Mouse (Mus musculus): ENCODE results near the gene Rpgrip1l. TPM values are rescaled to one million over a fixed set of nuclear protein-coding genes. Genes with fewer than 3 reads are reported as not detected.

Rpgrip1l gene
- polyA plus RNA-seq, 1 experiment from 2014 or later = 5.5 TPM

DNA sequence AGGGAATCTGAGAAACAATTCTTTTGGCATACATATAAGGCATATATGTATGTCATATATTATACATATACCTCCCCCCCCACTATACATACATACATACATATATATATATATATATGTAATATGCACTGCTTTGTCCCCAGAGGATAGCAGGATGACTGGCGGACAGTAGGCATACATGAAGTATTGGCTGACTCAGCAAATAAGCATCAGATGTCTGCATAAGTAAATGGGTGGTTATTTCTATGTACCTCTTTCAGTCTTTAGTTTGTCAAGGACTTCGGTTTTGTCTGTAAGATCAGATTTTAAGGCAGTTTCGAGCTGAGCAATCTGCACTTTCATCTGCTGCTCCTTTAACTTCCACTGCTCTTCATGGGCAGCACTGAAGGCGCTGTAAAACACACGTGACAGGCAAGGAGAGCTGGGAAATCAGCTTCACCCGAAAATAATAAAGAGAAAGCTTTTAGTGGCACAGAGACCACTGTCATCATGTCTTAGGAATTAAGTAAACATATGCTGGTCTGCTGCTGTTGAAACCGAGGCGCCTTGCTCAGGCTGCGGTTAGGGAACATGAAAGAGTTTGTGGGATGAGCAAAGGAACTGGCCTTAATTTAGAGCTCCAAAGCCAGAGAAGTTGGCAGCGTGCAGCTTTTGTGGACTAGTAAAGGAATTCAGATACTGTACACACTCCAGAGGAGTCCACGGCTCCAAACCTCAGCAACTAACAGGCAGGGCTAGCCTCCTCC is 32.4 kb downstream of the Rpgrip1l start:
- no peak for DNase-seq (ENCODE audit: low spot score)
- Histone ChIP-seq H3K4me1 (replicated peaks; ENCODE audit: control insufficient read depth, insufficient read depth) (0 out of 2 replicates have a peak, but pooled peaks cover 2% of the 10 kb centered on the region), H3K36me3 (ENCODE audit: control insufficient read depth, insufficient read depth, low read length) (no peaks in the 10 kb centered on the region), H3K27ac (replicated peaks) (no peak overlapping the region), H3K4me2 (replicated peaks; ENCODE audit: low read depth) (no peak overlapping the region), H3K9me3 (ENCODE audit: control insufficient read depth, low read length) (no peaks in the 10 kb centered on the region), H3K27me3 (ENCODE audit: control insufficient read depth, insufficient read depth, low read length) (no peaks in the 10 kb centered on the region), H3K4me3 (ENCODE audit: low read depth, low read length) (no peak overlapping the region; the same call in 1 of the 2 replicates), H3K9ac (ENCODE audit: low read length) (no peak overlapping the region)
- WGBS = 54% methylated on average over 11 of the region's 11 CpGs
- no peak; the same call in 1 of the 2 replicates for ATAC-seq (ENCODE audit: low FRiP score, low TSS enrichment)
- TF ChIP-seq EP300 (optimal IDR thresholded peaks at IDR 0.05) (no peak), CTCF (IDR thresholded peaks at IDR 0.05; ENCODE audit: low read depth) (no peak)

DNA sequence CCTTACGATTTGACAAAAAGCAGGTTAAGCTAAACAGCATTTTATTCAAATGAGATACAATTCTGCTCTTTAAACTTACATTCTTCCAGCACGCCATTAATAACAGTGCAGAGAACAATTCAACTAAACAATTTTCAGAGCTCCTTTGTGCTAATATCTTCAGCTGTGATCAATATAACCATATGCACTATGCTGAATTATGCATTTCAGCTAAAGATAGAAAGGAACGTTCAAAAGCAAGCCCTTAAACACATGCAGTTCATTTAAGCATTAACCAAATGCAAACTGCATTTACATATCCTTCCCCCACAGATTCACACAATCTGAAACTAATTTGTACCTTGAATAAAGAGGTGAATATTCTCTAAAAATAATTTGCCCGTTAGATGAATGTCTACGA is 35.0 kb downstream of the Rpgrip1l start:
- ATAC-seq (ENCODE audit: low FRiP score, low TSS enrichment) (no peak), DNase-seq (ENCODE audit: low spot score) (no peak)
- Histone ChIP-seq H3K4me3 (ENCODE audit: low read depth, low read length) (no peak overlapping the region), H3K4me2 (replicated peaks; ENCODE audit: low read depth) (no peak overlapping the region), H3K36me3 (ENCODE audit: control insufficient read depth, insufficient read depth, low read length) (peaks cover 1% of the 10 kb centered on the region; the same call in 1 of the 2 replicates), H3K27me3 (ENCODE audit: control insufficient read depth, insufficient read depth, low read length) (no peaks in the 10 kb centered on the region), H3K9me3 (ENCODE audit: control insufficient read depth, low read length) (no peaks in the 10 kb centered on the region), H3K27ac (replicated peaks) (no peak overlapping the region), H3K4me1 (replicated peaks; ENCODE audit: control insufficient read depth, insufficient read depth) (no peaks in the 10 kb centered on the region), H3K9ac (ENCODE audit: low read length) (no peak overlapping the region)
- TF ChIP-seq EP300 (optimal IDR thresholded peaks at IDR 0.05) = no peak
- TF ChIP-seq CTCF (IDR thresholded peaks at IDR 0.05; ENCODE audit: low read depth) = no peak
- WGBS = 81% methylated on average over 5 of the region's 5 CpGs

DNA sequence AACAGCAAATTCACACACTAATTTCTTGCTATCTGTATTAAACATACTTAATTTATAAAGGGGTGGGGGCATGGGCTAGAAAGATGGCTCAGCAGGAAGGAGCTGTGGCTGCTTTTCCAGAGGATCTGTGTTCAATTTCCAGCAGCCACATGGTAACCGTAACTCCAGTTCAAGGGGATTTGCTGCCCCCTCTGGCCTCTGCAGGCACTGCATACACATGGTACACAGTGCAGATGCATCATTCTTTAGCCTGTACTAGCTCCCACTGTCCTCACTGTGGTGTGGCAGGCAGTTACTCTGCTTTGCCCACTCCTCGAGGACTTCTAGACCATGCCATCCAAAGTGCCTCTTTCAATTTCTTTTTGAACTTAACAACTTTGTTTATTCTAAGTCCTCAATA is 36.7 kb downstream of the Rpgrip1l start:
- peaks cover 2% of the 10 kb centered on the region; the same call in 1 of the 2 replicates for H3K36me3 ChIP-seq (ENCODE audit: control insufficient read depth, insufficient read depth, low read length)
- no peaks in the 10 kb centered on the region for H3K4me1 ChIP-seq (replicated peaks; ENCODE audit: control insufficient read depth, insufficient read depth)
- 100% methylated on average over 2 of the region's 2 CpGs for WGBS
- no peaks in the 10 kb centered on the region for H3K9me3 ChIP-seq (ENCODE audit: control insufficient read depth, low read length)
- TF ChIP-seq EP300 (optimal IDR thresholded peaks at IDR 0.05) = no peak
- peak; percentile 47 for TF ChIP-seq CTCF (IDR thresholded peaks at IDR 0.05; ENCODE audit: low read depth)
- no peak overlapping the region for H3K4me3 ChIP-seq (ENCODE audit: low read depth, low read length)
- DNase-seq (ENCODE audit: low spot score) (no peak), ATAC-seq (ENCODE audit: low FRiP score, low TSS enrichment) (no peak)
- no peaks in the 10 kb centered on the region for H3K27me3 ChIP-seq (ENCODE audit: control insufficient read depth, insufficient read depth, low read length)
- no peak overlapping the region for H3K27ac ChIP-seq (replicated peaks)
- no peak overlapping the region for H3K9ac ChIP-seq (ENCODE audit: low read length)
- H3K4me2 ChIP-seq (replicated peaks; ENCODE audit: low read depth) = no peak overlapping the region

DNA sequence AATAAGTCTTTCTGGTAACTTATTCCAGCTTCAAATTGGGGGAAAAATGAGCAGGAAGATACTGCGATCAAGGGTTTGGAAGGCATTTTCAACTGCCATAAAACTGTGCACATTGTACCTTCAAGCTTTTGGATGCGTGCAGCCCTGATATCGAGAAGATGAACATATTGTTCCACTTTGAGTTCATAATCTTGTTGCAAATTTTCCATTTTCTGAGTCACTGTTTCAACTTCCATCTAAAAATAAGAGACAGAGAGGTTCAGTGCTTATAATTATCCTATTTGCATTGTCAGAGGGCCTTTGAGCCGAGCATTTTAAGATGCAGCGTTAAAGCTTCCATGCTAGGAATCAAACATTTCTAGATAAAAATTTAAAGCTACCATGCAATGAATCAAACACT is 39.6 kb downstream of the Rpgrip1l start:
- no peak overlapping the region for H3K4me2 ChIP-seq (replicated peaks; ENCODE audit: low read depth)
- H3K9me3 ChIP-seq (ENCODE audit: control insufficient read depth, low read length) = no peaks in the 10 kb centered on the region
- H3K36me3 ChIP-seq (ENCODE audit: control insufficient read depth, insufficient read depth, low read length) = peaks cover 2% of the 10 kb centered on the region; the same call in 1 of the 2 replicates
- H3K4me1 ChIP-seq (replicated peaks; ENCODE audit: control insufficient read depth, insufficient read depth) = no peaks in the 10 kb centered on the region
- H3K4me3 ChIP-seq (ENCODE audit: low read depth, low read length) = no peak overlapping the region
- WGBS = 95% methylated on average over 5 of the region's 5 CpGs
- H3K9ac ChIP-seq (ENCODE audit: low read length) = no peak overlapping the region
- TF ChIP-seq CTCF (IDR thresholded peaks at IDR 0.05; ENCODE audit: low read depth) (no peak), EP300 (optimal IDR thresholded peaks at IDR 0.05) (no peak)
- ATAC-seq (ENCODE audit: low FRiP score, low TSS enrichment) = no peak
- no peak overlapping the region for H3K27ac ChIP-seq (replicated peaks)
- DNase-seq (ENCODE audit: low spot score) = no peak
- no peaks in the 10 kb centered on the region for H3K27me3 ChIP-seq (ENCODE audit: control insufficient read depth, insufficient read depth, low read length)

DNA sequence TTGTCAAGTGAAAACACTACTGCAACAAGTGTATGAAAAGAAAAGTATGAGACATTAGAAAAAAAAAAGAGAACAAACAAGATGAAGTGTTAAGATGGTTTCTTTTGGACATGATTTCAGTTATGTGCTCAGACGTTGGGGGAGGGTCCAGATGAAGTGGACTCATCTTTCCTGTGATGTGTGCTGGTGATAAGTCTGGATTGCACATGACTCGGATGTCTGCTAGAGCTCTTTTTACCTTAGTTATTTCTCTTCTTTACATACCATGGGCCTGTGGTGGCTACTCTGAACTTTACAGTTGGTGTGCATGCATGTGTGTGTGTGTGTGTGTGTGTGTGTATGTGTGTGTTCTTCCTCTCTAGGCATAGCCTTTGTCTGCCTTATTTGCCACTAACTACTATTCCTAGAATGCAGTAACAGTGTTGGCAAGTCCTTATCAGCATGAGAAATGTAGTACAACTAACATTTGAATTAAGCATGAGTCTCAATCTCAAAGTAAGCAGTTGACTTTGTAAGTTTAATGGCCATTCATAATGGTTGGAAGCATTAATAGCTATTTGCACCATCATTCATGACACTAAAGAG is 43.6 kb downstream of the Rpgrip1l start:
- 70% methylated on average over 2 of the region's 2 CpGs for WGBS
- no peak overlapping the region for H3K4me3 ChIP-seq (ENCODE audit: low read depth, low read length)
- ATAC-seq (ENCODE audit: low FRiP score, low TSS enrichment) (no peak), DNase-seq (ENCODE audit: low spot score) (no peak)
- TF ChIP-seq EP300 (optimal IDR thresholded peaks at IDR 0.05) (no peak), CTCF (IDR thresholded peaks at IDR 0.05; ENCODE audit: low read depth) (no peak)
- H3K27ac ChIP-seq (replicated peaks) = no peak overlapping the region
- no peaks in the 10 kb centered on the region for H3K4me1 ChIP-seq (replicated peaks; ENCODE audit: control insufficient read depth, insufficient read depth)
- H3K9ac ChIP-seq (ENCODE audit: low read length) = no peak overlapping the region
- H3K9me3 ChIP-seq (ENCODE audit: control insufficient read depth, low read length) = no peaks in the 10 kb centered on the region
- no peak overlapping the region for H3K4me2 ChIP-seq (replicated peaks; ENCODE audit: low read depth)
- peaks cover 2% of the 10 kb centered on the region; the same call in 1 of the 2 replicates for H3K36me3 ChIP-seq (ENCODE audit: control insufficient read depth, insufficient read depth, low read length)
- no peaks in the 10 kb centered on the region for H3K27me3 ChIP-seq (ENCODE audit: control insufficient read depth, insufficient read depth, low read length)

DNA sequence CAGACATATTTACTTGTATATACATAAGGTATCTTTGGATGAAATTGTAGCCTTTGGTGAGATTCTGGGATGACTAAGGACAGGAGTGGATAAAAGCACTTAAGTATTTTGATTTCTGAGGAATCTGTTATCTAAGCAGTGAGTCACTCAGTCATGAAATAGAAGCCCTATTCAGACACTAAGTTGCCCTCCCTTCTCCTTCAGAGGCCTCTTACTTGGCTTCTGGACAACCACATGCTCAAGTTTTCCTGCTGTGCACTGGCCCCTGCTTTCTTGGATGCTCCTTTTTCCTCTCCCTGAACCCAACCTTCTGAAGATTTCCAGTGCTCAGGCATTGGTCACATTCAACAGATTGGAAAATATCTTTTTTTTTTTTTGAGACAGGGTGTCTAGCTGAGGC is 48.5 kb downstream of the Rpgrip1l start:
- Histone ChIP-seq H3K9ac (ENCODE audit: low read length) (no peak overlapping the region), H3K4me3 (ENCODE audit: low read depth, low read length) (no peak overlapping the region), H3K4me2 (replicated peaks; ENCODE audit: low read depth) (no peak overlapping the region), H3K27me3 (ENCODE audit: control insufficient read depth, insufficient read depth, low read length) (no peaks in the 10 kb centered on the region), H3K9me3 (ENCODE audit: control insufficient read depth, low read length) (no peaks in the 10 kb centered on the region), H3K36me3 (ENCODE audit: control insufficient read depth, insufficient read depth, low read length) (no peaks in the 10 kb centered on the region), H3K27ac (replicated peaks) (no peak overlapping the region), H3K4me1 (replicated peaks; ENCODE audit: control insufficient read depth, insufficient read depth) (no peaks in the 10 kb centered on the region)
- no peak for DNase-seq (ENCODE audit: low spot score)
- no peak for ATAC-seq (ENCODE audit: low FRiP score, low TSS enrichment)
- TF ChIP-seq CTCF (IDR thresholded peaks at IDR 0.05; ENCODE audit: low read depth) = no peak
- no peak for TF ChIP-seq EP300 (optimal IDR thresholded peaks at IDR 0.05)

Data from stomach, postnatal 0 days (tissue).